In genomic region chr8:11007001-11007580, GRCm38 (mm10) we compare ENCODE assay signal across 8 mouse cellular contexts. TPM values are rescaled to one million over a fixed set of nuclear protein-coding genes. Genes with fewer than 3 reads are reported as not detected.
DNase-seq lines count a peak whose midpoint lies in the region; ATAC-seq and TF ChIP-seq lines count a peak whose summit lies in the region.

No protein-coding gene starts in this region.

- peak; percentile 92 for DNase-seq in cerebellum, adult 11 months
- peak; percentile 75 for DNase-seq in heart, postnatal 25 days (ENCODE audit: low spot score)
- DNase-seq in layer of hippocampus, adult 2 months (ENCODE audit: low spot score in 2 of 2) = peak; percentile 88 to 93
- peak; percentile 84 for DNase-seq in lung, adult 2 months
- peak; percentile 76 for DNase-seq in testis, postnatal 14 days (ENCODE audit: low spot score)

- intact Hi-C loops in heart, postnatal 25 days (cut with DNase I) = loop anchor here (2.0 to 5.0 kb wide), 3 partner anchors 125 to 178 kb away; no protein-coding TSS in a partner anchor

- H3K9ac ChIP-seq in ES-Bruce4 (ENCODE audit: low read depth, poor library complexity, severe bottlenecking) = peak overlapping the region; percentile 90
- H3K9ac ChIP-seq in forebrain, embryonic 15.5 days (replicated peaks) = peak overlapping the region; percentile 71
- H3K9ac ChIP-seq in neural tube, embryonic 15.5 days (replicated peaks) = peak overlapping the region; percentile 67

- H3K4me2 ChIP-seq in forebrain, embryonic 15.5 days (replicated peaks) = peak overlapping the region; percentile 94
- H3K4me2 ChIP-seq in neural tube, embryonic 15.5 days = peak overlapping the region; percentile 93

- peak; percentile 51 for ATAC-seq in forebrain, embryonic 15.5 days (replicated peaks)
- ATAC-seq in neural tube, embryonic 15.5 days (ENCODE audit: low FRiP score) = peak; percentile 45

- H3K27me3 ChIP-seq in ES-Bruce4 (ENCODE audit: control insufficient read depth, insufficient read depth, low read length, poor library complexity, severe bottlenecking) = no peaks in the 10 kb centered on the region
- H3K27me3 ChIP-seq in forebrain, embryonic 15.5 days = no peaks in the 10 kb centered on the region
- H3K27me3 ChIP-seq in neural tube, embryonic 15.5 days (replicated peaks) = no peaks in the 10 kb centered on the region

- no peaks in the 10 kb centered on the region for H3K4me1 ChIP-seq in ES-Bruce4 (ENCODE audit: control insufficient read depth, insufficient read depth, low read length)
- H3K4me1 ChIP-seq in forebrain, embryonic 15.5 days = peaks cover 72% of the 10 kb centered on the region
- H3K4me1 ChIP-seq in lung, adult 2 months (ENCODE audit: control insufficient read depth, insufficient read depth, low read length) = peaks cover 8% of the 10 kb centered on the region; the same call in 1 of the 2 replicates
- H3K4me1 ChIP-seq in neural tube, embryonic 15.5 days = peaks cover 75% of the 10 kb centered on the region

- no peak overlapping the region for H3K27ac ChIP-seq in ES-Bruce4 (ENCODE audit: insufficient read depth, low read length)
- H3K27ac ChIP-seq in forebrain, embryonic 15.5 days (replicated peaks) = peak overlapping the region; percentile 100
- H3K27ac ChIP-seq in layer of hippocampus, adult 2 months = peak overlapping the region; percentile 98
- peak overlapping the region; percentile 98 for H3K27ac ChIP-seq in neural tube, embryonic 15.5 days (replicated peaks)

- H3K4me3 ChIP-seq in ES-Bruce4 (ENCODE audit: low read depth, low read length) = peak overlapping the region; percentile 72
- peak overlapping the region; percentile 95 for H3K4me3 ChIP-seq in forebrain, embryonic 15.5 days
- peak overlapping the region; percentile 91 for H3K4me3 ChIP-seq in layer of hippocampus, adult 2 months
- peak overlapping the region; percentile 93 for H3K4me3 ChIP-seq in lung, adult 2 months (replicated peaks; ENCODE audit: extremely low read depth, low read depth, low read length)
- H3K4me3 ChIP-seq in neural tube, embryonic 15.5 days (replicated peaks) = peak overlapping the region; percentile 78

- peak; percentile 71 for TF ChIP-seq CTCF in ES-Bruce4 (IDR thresholded peaks at IDR 0.05; ENCODE audit: low read depth, low read length)
- TF ChIP-seq CTCF in layer of hippocampus, adult 2 months (conservative IDR thresholded peaks at IDR 0.05) = peak; percentile 91
- peak; percentile 33; the same call in 1 of the 2 replicates for TF ChIP-seq CTCF in lung, adult 2 months (IDR thresholded peaks at IDR 0.05; ENCODE audit: insufficient read depth, low read length)

- H3K9me3 ChIP-seq in ES-Bruce4 (replicated peaks; ENCODE audit: control insufficient read depth, insufficient read depth, low read length, poor library complexity, severe bottlenecking) = no peaks in the 10 kb centered on the region
- H3K9me3 ChIP-seq in forebrain, embryonic 15.5 days = no peaks in the 10 kb centered on the region
- no peaks in the 10 kb centered on the region for H3K9me3 ChIP-seq in neural tube, embryonic 15.5 days (replicated peaks)

- 0 out of 2 replicates have a peak, but pooled peaks have one; percentile 19 for TF ChIP-seq EP300 in ES-Bruce4 (IDR thresholded peaks at IDR 0.05; ENCODE audit: insufficient read depth, low read depth, low read length)

- no peaks in the 10 kb centered on the region; the same call in 1 of the 2 replicates for H3K36me3 ChIP-seq in ES-Bruce4 (ENCODE audit: control insufficient read depth, insufficient read depth, low read length, poor library complexity, severe bottlenecking)
- H3K36me3 ChIP-seq in forebrain, embryonic 15.5 days = no peaks in the 10 kb centered on the region
- no peaks in the 10 kb centered on the region for H3K36me3 ChIP-seq in neural tube, embryonic 15.5 days

- 0% methylated on average over 50 of the region's 56 CpGs for WGBS in forebrain, embryonic 15.5 days
- WGBS in lung, adult 2 months = under 1% methylated on average over 56 of the region's 56 CpGs
- WGBS in neural tube, embryonic 15.5 days = under 1% methylated on average over 45 of the region's 56 CpGs

- no peak for TF ChIP-seq POLR2A in ES-Bruce4 (IDR thresholded peaks at IDR 0.05; ENCODE audit: insufficient read depth, low read length)
- TF ChIP-seq POLR2A in lung, adult 2 months (IDR thresholded peaks at IDR 0.05; ENCODE audit: borderline replicate concordance, extremely low read depth, low read depth, low read length) = peak; percentile 19; the same call in 1 of the 2 replicates

RNA-seq across cellular contexts. Expression of gene Irs2, which starts 1.2 kb away (rescaled TPM):
- 72.3 and 77.4 TPM in 2 replicates for polyA plus RNA-seq in ES-Bruce4 (2011; ENCODE audit: insufficient read depth, insufficient read length, low read depth, missing spikeins)
- 7.1 and 7.5 TPM in 2 replicates for polyA plus RNA-seq in forebrain, embryonic 15.5 days (2015; fragmentation: Nextera tagmentation; extraction: Ambion mirVana)
- total RNA-seq in heart, postnatal 25 days (2021) = 10 to 100 TPM; 10.6 to 11.3 TPM
- 10 to 100 TPM; 74.3 to 74.9 TPM for total RNA-seq in layer of hippocampus, adult 2 months (2021)
- polyA plus RNA-seq in lung, adult 2 months (2012; rRNA removed) = 20.7 and 27.1 TPM in 2 replicates
- 5.2 and 5.7 TPM in 2 replicates for polyA plus RNA-seq in neural tube, embryonic 15.5 days (2015; fragmentation: Nextera tagmentation; extraction: Ambion mirVana)

Comparison
In these comparisons a context has a peak if more than half of its experiments do, and no peak if none do; other contexts are left out.
1. CTCF ChIP-seq: peak in every context shown above with its lines; median percentile 91 in layer of hippocampus, adult 2 months; 71 in ES-Bruce4; 33 in lung, adult 2 months.